Mouse (Mus musculus): ENCODE results near the gene Gprasp1.
A peak's percentile ranks its signal among the peaks of the same experiment; 100 is the strongest.

Gene Gprasp1

GRCm38 (mm10) chrX:135837896-135838295 lies 95.4 kb downstream of the Gprasp1 start:
- DNase-seq (ENCODE audit: low spot score) = no peak

- peak; percentile 56 for DNase-seq (ENCODE audit: low spot score)
Observed at GRCm38 (mm10) chrX:135838521-135839360, 96.2 kb downstream of the Gprasp1 start, which contains the start of gene Gprasp2. Gene Gprasp2 (plus strand): TSS chrX:135839034.

GRCm38 (mm10) chrX:135839397-135840391 lies 97.2 kb downstream of the Gprasp1 start:
- peak; percentile 72 for DNase-seq (ENCODE audit: low spot score)

Data from retina, embryonic 14.5 days (tissue).